Mouse (Mus musculus) mature B cell (primary cell): Measurements from ENCODE around the gene Dlg5.

Source experiments
- in situ Hi-C: fragments of 300-500 bp; cut with MboI; formaldehyde crosslinking; loops from 2 replicates; pipeline ENCODE4 v1.14.3; 2019

Gene Dlg5

GRCm38 (mm10) chr14:24232641-24233633, 12.8 kb downstream of the Dlg5 start:
- in situ Hi-C loops = no loop called here

DNA sequence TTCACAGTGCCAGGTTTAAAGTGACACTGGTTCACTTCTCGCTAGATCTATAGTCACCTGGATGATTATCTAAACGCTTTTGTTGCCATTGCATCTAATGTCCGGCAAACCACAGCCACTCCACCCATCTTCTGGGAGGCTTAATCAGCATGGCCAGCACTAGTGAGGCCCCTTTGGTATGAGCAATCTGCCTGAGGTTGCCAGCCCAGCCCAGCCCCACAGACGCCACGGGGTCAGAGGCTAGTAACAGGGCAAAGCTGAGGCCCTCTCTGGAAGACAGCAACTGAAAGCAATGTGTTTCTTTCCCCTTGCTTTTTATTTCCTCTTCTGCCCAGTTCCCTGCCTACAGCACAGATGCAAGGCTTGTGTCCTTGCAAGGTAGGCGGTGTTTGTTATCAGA, 17.2 kb downstream of the Dlg5 start:
- in situ Hi-C loops = no loop called here

DNA sequence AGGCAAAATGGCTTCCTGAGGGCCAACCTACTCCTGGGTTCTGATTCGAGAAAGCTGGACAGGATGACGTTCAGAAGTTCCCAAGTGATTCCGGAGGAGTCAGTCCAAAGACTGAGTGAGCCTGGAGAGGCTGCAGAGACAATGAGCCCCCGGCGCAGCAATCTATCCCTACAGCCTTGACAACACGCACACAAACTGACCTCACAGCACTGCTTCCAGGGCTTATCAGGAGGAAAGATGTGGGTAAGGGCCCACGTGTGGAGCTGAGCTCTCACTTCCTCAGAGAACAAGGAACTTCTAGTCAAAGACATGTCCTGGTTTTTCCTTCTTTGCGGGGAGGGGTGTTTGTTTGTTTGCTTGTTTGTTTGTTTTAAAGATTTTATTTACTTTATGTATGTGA, 18.7 kb downstream of the Dlg5 start:
- in situ Hi-C loops = no loop called here

GRCm38 (mm10) chr14:24226344-24226743, 19.4 kb downstream of the Dlg5 start:
- in situ Hi-C loops = no loop called here

GRCm38 (mm10) chr14:24222759-24223158, 23.0 kb downstream of the Dlg5 start:
- in situ Hi-C loops = no loop called here

GRCm38 (mm10) chr14:24222273-24222672, 23.4 kb downstream of the Dlg5 start:
- in situ Hi-C loops = no loop called here

GRCm38 (mm10) chr14:24217362-24217722, 28.4 kb downstream of the Dlg5 start:
- in situ Hi-C loops = no loop called here

DNA sequence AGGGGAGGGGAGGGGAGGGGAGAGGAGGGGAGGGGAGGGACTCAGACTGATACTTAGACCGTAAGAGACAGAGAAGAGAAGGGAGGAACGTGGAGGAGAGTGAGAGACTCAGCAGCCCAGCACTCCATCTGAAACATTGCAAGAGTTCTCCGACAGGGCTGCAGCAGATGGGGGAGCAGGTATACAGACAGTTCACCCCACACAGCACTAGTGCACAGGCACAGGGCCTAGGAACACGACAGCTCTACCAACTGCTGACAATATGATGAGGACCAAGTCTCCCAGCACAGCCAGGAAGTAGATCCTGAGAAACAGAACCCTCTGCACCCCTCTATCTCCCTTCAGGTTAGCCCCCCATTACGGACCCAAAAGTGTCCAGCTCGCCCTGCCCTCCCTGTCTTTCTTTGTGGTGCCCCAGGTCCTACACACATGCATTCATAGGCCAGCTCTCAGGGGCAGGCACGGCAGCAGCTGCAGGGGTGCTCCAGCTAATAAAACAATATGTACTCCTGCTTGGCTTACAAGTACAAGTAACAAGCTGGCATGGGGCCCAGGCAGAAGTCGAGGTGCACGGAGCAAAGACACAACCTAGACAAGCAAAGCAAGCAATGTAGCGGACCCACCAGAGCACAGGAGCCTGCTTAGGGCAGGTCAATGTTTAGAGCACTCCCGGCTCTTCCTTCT, 28.9 kb downstream of the Dlg5 start:
- in situ Hi-C loops = no loop called here

DNA sequence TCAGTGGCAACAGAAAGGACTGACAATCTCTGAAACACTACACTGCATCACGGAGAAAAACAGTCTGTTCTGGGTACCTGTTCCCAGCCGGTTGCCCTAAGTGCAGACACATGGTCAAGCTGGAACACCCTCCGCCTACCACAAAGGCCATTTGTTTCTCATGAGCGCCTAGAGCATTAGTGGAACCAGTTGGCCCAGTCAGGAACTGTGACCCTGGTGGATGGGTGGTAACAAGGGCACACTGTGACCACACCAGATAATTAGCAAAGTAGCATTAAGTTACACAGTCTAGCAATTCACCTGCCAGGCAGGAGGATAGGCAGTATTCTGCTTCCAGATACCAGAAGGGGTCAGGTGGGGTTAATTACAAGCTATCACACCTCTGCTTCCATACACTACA, 29.7 kb downstream of the Dlg5 start:
- in situ Hi-C loops = no loop called here

DNA sequence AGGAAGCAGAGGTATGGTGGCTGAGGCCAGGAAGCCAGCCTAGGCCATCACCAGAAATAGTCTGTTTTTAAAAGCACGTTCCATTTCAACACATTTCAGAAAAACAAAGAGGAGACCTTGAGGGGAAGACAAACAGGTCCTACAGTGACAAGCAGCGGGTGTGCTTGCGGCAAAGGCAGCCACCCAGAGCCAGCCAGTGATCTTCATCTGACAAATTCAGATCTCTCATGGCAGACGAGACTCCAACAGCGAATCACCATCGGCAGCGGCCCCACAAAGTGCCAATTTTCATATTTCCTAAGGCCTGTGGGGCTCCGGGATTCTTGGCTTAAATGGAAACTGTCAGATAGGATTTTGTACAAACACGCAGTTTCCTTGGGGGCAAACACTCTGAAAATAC, 31.3 kb downstream of the Dlg5 start:
- in situ Hi-C loops = no loop called here

DNA sequence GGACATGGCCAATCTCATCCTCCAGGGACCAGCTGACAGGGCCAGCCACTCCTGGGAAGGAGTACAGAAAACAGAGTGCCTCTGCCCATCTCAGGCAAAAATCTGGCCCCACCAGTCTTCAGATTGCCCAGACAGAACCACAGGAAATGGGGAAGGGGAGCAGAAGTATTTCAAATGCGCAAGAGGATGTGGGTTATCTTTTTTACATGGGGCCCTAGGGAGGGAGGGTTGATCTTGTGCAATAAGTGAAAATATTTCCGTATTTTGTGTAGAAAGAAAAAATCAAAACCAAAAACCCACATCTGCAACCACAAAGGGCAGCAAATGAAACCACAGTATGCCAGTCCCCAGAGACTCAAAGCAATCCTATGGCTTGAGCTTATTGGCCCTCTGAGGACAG, 32.4 kb downstream of the Dlg5 start:
- in situ Hi-C loops = no loop called here

DNA sequence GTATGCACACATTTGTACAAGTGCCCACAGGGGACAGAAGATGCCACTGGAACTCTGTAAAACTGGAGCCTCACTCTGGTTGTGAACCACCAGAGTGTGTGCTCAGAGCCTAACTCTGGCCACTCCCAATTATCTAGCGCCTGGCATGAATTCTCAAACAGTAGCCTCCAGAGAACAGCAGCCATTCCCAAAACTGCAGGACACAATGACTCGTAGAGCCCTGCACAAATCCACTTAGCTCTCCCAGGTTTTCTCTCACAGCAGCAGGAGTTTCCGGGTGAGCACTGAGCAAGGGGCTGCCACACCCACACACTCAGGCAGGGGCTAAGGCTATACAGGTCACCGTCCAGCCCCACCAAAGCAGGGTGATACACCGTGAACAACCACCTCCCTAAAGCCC, 32.9 kb downstream of the Dlg5 start:
- in situ Hi-C loops = no loop called here

DNA sequence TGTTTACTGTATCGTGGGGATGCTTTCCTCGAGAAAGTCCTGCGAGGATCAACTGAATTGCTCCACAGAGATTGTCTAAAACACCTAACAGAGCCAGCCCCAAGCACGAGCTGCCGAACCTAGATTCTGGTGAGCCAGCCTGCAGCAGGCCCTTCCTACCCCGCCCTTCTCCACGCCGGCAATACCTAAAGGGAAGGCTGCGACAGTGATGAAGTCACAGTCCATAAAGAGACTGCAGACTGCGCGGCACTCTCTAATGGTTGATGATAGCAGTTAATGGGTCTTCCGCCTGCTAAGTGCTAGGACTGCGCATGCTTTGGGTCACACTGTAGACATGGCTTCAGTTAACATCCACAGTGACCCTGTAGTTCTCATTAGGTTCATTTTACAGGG, 38.4 kb downstream of the Dlg5 start:
- in situ Hi-C loops = no loop called here

- in situ Hi-C loops = no loop called here
Measured at GRCm38 (mm10) chr14:24206736-24207359, 38.9 kb downstream of the Dlg5 start.

GRCm38 (mm10) chr14:24206314-24206713, 39.4 kb downstream of the Dlg5 start:
- in situ Hi-C loops = no loop called here

GRCm38 (mm10) chr14:24205281-24205871, 40.3 kb downstream of the Dlg5 start:
- in situ Hi-C loops = no loop called here

GRCm38 (mm10) chr14:24203210-24203609, 42.5 kb downstream of the Dlg5 start:
- in situ Hi-C loops = no loop called here

DNA sequence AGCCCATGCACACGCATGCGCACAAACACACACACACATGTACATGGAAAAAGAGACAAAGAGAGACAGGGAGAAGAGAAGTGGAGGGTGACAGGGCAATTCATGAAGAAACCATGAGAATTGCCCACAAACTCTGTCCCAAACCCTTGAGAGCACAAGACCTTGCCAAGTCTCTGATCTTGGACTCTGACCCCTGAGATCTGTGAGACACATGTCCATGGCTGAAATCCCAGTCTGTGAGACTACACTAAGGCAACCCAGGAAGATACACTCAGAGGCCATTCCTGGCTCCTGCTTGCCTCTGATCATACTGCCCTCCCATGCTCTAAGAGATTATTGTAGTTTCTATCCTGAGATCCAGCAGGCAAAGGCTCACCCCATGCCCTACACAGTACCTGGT, 44.9 kb downstream of the Dlg5 start:
- in situ Hi-C loops = no loop called here

DNA sequence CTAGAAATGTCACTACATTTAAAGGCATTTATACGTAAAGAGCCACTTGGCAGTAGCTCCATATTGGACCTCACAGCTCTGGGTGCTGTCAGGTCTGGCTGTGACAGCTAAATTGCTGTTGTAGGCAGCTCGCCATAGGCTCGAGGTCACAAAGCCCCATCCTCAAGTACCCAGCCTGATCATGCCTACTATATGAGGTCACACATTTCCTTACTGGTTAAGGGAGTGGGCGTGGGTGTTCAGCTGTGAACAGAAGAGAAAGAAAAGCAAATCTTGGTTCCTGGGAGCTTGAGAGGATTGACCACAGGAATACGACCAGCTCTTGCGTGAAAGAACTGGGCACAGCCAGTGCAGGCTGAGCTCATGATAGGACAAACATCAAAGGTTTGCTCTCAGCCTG, 46.0 kb downstream of the Dlg5 start:
- in situ Hi-C loops = no loop called here

DNA sequence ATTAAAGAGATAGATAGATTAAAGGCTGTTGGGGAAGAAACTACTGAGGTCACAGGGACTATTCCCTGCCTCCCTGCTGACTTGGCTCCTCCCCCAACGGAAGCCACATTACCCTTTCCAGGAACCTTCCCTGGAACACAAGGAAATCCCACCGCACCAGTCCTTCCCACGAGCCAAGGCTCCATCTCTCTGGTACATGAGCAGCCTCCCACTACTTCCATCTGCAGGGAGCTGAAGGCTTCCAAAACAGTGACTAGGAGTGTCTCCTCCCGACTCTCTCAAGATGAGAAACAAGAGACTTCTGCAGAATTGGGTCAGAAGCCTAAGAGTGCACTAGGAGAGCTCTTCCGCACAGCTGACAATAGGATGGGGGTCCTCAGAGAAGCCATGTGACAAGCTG, 47.9 kb downstream of the Dlg5 start:
- in situ Hi-C loops = no loop called here

DNA sequence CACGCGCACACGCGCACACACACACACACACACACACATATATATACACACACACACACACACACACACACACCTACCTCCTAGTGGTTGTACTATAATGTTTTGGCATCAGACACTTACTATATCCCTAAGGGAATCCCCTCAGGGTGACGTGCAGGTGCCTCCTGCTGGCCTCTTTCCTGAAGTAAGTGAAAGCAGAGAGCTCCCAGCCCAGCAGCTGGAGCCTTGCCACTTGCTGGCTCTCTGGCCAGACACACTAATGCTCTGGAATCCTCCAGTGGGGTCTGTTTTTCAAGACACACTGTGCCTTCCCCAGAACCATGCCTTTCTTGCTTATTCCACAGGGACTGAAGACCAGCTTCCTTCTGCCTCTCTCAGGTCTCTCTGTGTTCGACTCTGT, 48.8 kb downstream of the Dlg5 start:
- in situ Hi-C loops = no loop called here

DNA sequence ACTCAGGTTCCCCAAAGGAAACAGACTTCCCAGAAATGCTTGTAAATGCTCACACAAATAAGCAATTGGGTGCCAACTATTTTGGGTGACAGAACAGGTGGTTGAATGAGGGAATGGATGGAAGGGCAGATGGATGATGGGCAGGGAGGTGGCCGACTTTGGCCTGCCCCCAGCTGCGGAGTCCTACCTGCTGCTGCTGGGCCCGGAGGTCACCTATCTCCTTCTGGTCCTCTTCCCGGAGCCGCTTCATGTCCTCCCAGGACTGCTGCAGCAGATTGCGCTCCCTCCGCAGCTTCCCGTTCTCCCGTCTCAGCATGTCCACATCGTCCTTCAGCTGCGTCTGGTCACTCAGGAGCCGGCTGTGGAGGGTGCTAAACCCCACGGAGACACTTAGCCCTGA, 55.6 kb downstream of the Dlg5 start:
- in situ Hi-C loops = no loop called here
